Mouse (Mus musculus) liver, adult 2 months (tissue): ENCODE measurements at regions not wholly inside any gene's neighbourhood (a gene's known extent, or its start where the extent isn't known, plus 50 kb on each side); places are given as distances from the start of the nearest gene placed in this dataset.

ENCODE experiments used
- CTCF ChIP-seq: fragments of 200-500 bp; IDR thresholded peaks from 2 replicates; pipeline ENCODE4 v1.5.1; 2011; ENCODE audit warnings: low read depth, low read length, control low read depth
- POLR2A ChIP-seq: fragments of 200-500 bp; IDR thresholded peaks from 2 replicates; pipeline ENCODE4 v1.6.1; 2011; ENCODE audit warnings: low read length, control low read depth; ENCODE audit not compliant: insufficient read depth; ENCODE audit errors: extremely low read depth

DNA sequence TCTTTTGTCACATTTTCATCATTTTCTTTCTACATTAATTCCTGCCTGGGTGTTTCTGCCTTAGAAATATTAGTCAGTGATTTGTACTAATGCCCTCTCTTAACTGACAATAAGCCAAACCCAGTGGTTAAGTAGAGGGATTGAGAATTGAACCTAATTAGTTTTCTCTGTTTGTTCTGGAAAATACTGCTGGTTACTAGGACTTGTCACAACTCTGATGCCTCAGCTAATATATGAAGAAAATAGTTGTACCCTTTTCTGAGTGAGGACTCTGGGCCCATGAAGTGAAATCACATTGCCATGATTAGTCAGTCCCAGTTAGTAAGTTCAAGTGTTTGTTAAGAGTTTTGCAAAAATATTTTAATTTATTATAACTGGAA, 444.4 kb upstream of the Sel1l start:
- TF ChIP-seq POLR2A (no peak), CTCF (no peak)
